Mouse (Mus musculus): Measurements from ENCODE around the gene Eef1a2.

DNA sequence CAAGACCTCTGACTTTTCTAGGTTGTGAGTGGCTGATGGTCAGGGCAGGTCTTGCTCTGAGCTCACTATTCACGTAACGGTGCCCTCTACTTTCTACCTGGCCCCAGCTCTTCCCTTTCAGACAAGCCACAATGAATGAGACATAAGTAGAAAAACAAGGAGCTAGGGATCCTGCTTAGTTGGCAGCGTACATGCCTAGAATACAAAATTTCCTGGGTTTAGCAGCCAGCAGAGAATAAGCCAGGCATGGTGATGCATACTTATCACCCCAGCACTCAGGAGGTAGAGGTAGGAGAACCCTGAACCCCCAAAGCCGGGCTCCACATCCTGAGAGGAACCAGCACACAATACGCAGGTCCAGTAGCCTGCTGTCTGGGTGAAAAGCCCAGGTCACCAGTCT is 40.4 kb downstream of the Eef1a2 start:
- no peak for TF ChIP-seq CTCF (conservative IDR thresholded peaks at IDR 0.05 in 1 of 2, IDR thresholded peaks at IDR 0.05 in 1 of 2; ENCODE audit: low read depth in 2 of 2, low read length in 2 of 2)
- TF ChIP-seq ZNF384 (IDR thresholded peaks at IDR 0.05; ENCODE audit: low read depth, low read length) = no peak
- TF ChIP-seq POLR2AphosphoS2 (IDR thresholded peaks at IDR 0.05; ENCODE audit: low read depth, low read length) = no peak
- TF ChIP-seq MAZ (IDR thresholded peaks at IDR 0.05; ENCODE audit: low read depth, low read length) = no peak
- no peak for TF ChIP-seq SIN3A (IDR thresholded peaks at IDR 0.05; ENCODE audit: low read length)
- TF ChIP-seq RAD21 (IDR thresholded peaks at IDR 0.05; ENCODE audit: low read depth, low read length) = no peak

All from CH12.LX (cell line).